Mouse (Mus musculus): ENCODE results near the gene Actn4. TPM values are rescaled to one million over a fixed set of nuclear protein-coding genes. Genes with fewer than 3 reads are reported as not detected.

Actn4 gene
- polyA plus RNA-seq, 1 experiment from 2014 or later, result 126 TPM

Other genes with a start within 250 kb of the Actn4 start
- 1.1 and 1.3 TPM in 2 replicates for gene Fbxo17, start 245.5 kb downstream of the Actn4 start, polyA plus RNA-seq (2015; fragmentation: Nextera tagmentation; extraction: Ambion mirVana)
- gene Mrps12, start 220.5 kb downstream of the Actn4 start, polyA plus RNA-seq (2015; fragmentation: Nextera tagmentation; extraction: Ambion mirVana), result 73.3 and 77.7 TPM in 2 replicates
- 12.2 and 12.4 TPM in 2 replicates for gene Sars2, start 220.3 kb downstream of the Actn4 start, polyA plus RNA-seq (2015; fragmentation: Nextera tagmentation; extraction: Ambion mirVana)
- not detected in 2 replicates for gene Ccer2, start 206.2 kb downstream of the Actn4 start, polyA plus RNA-seq (2015; fragmentation: Nextera tagmentation; extraction: Ambion mirVana)
- gene Sirt2, start 195.6 kb downstream of the Actn4 start, polyA plus RNA-seq (2015; fragmentation: Nextera tagmentation; extraction: Ambion mirVana), result 25.9 and 26.0 TPM in 2 replicates
- 29.4 and 33.3 TPM in 2 replicates for gene Nfkbib, start 194.8 kb downstream of the Actn4 start, polyA plus RNA-seq (2015; fragmentation: Nextera tagmentation; extraction: Ambion mirVana)
- 9.4 and 10.2 TPM in 2 replicates for gene Rinl, start 173.4 kb downstream of the Actn4 start, polyA plus RNA-seq (2015; fragmentation: Nextera tagmentation; extraction: Ambion mirVana)
- 79.3 and 86.9 TPM in 2 replicates for gene Hnrnpl, start 153.8 kb downstream of the Actn4 start, polyA plus RNA-seq (2015; fragmentation: Nextera tagmentation; extraction: Ambion mirVana)
- 125 and 148 TPM in 2 replicates for gene Ech1, start 137.1 kb downstream of the Actn4 start, polyA plus RNA-seq (2015; fragmentation: Nextera tagmentation; extraction: Ambion mirVana)
- 4.8 and 6.4 TPM in 2 replicates for gene Lgals4, start 128.5 kb downstream of the Actn4 start, polyA plus RNA-seq (2015; fragmentation: Nextera tagmentation; extraction: Ambion mirVana)
- 0.24 TPM in 1 of 2 replicates, not detected in the other for gene Lgals7, start 98.5 kb downstream of the Actn4 start, polyA plus RNA-seq (2015; fragmentation: Nextera tagmentation; extraction: Ambion mirVana)
- gene Capn12, start 80.9 kb downstream of the Actn4 start, polyA plus RNA-seq (2015; fragmentation: Nextera tagmentation; extraction: Ambion mirVana), result 0.08 and 0.15 TPM in 2 replicates
- 209 and 222 TPM in 2 replicates for gene Eif3k, start 19.5 kb upstream of the Actn4 start, polyA plus RNA-seq (2015; fragmentation: Nextera tagmentation; extraction: Ambion mirVana)
- 21.6 and 26.3 TPM in 2 replicates for gene Map4k1, start 19.7 kb upstream of the Actn4 start, polyA plus RNA-seq (2015; fragmentation: Nextera tagmentation; extraction: Ambion mirVana)
- gene Ryr1, start 162.8 kb upstream of the Actn4 start, polyA plus RNA-seq (2015; fragmentation: Nextera tagmentation; extraction: Ambion mirVana), result 0.36 and 0.37 TPM in 2 replicates
- 0.79 and 0.96 TPM in 2 replicates for gene Rasgrp4, start 172.5 kb upstream of the Actn4 start, polyA plus RNA-seq (2015; fragmentation: Nextera tagmentation; extraction: Ambion mirVana)
- gene Fam98c, start 193.9 kb upstream of the Actn4 start, polyA plus RNA-seq (2015; fragmentation: Nextera tagmentation; extraction: Ambion mirVana), result 6.2 and 6.5 TPM in 2 replicates
- gene Ggn, start 207.9 kb upstream of the Actn4 start, polyA plus RNA-seq (2015; fragmentation: Nextera tagmentation; extraction: Ambion mirVana), result 0.05 TPM in 1 of 2 replicates, not detected in the other
- gene Spred3, start 208.1 kb upstream of the Actn4 start, polyA plus RNA-seq (2015; fragmentation: Nextera tagmentation; extraction: Ambion mirVana), result 0.13 and 0.21 TPM in 2 replicates
- gene Psmd8, start 218.4 kb upstream of the Actn4 start, polyA plus RNA-seq (2015; fragmentation: Nextera tagmentation; extraction: Ambion mirVana), result 110 and 112 TPM in 2 replicates

All from liver, embryonic 15.5 days (tissue).